Mouse (Mus musculus) naive thymus-derived CD4-positive, alpha-beta T cell, adult 2 months (primary cell): ENCODE measurements around the gene H1f0.
A peak's percentile ranks its signal among the peaks of the same experiment; 100 is the strongest.
"Not testable (repeated sequence)": the region's sequence is repeated elsewhere in the genome, so short reads cannot be mapped to it uniquely, and the experiment has no call there.

ENCODE experiments used
- DNase-seq: peaks from one replicate; pipeline ENCODE4 v3.0.0-alpha.2; 2011; ENCODE audit warnings: low read depth

H1f0 gene

GRCm38 (mm10) chr15:79005581-79005980 is 22.7 kb upstream of the H1f0 start:
- no peak for DNase-seq

GRCm38 (mm10) chr15:79006638-79007037 is 21.6 kb upstream of the H1f0 start:
- peak; percentile 27 for DNase-seq

- no peak for DNase-seq
These were observed 21.2 kb upstream of the H1f0 start for GRCm38 (mm10) chr15:79007059-79007458.

GRCm38 (mm10) chr15:79007836-79008235 is 20.4 kb upstream of the H1f0 start:
- peak; percentile 21 for DNase-seq

- no peak for DNase-seq
These were observed 18.5 kb upstream of the H1f0 start for GRCm38 (mm10) chr15:79009734-79010133.

- no peak for DNase-seq
These were observed 16.7 kb upstream of the H1f0 start for GRCm38 (mm10) chr15:79011550-79011949.

GRCm38 (mm10) chr15:79013382-79013781 is 14.9 kb upstream of the H1f0 start:
- no peak for DNase-seq

GRCm38 (mm10) chr15:79018191-79018590 is 10.1 kb upstream of the H1f0 start:
- no peak for DNase-seq

- DNase-seq: no peak
These were observed 9.4 kb upstream of the H1f0 start for GRCm38 (mm10) chr15:79018886-79019285.

- no peak for DNase-seq
These were observed 5.5 kb upstream of the H1f0 start for GRCm38 (mm10) chr15:79022671-79023230.

GRCm38 (mm10) chr15:79023366-79023765 is 4.9 kb upstream of the H1f0 start:
- no peak for DNase-seq

GRCm38 (mm10) chr15:79025687-79026308 is 2.5 kb upstream of the H1f0 start:
- DNase-seq: no peak

- DNase-seq: peak; percentile 15
These were observed 1.5 kb upstream of the H1f0 start for GRCm38 (mm10) chr15:79026511-79027290.

GRCm38 (mm10) chr15:79027291-79028205 is 702 bp upstream of the H1f0 start:
- peak; percentile 41 for DNase-seq

- DNase-seq: peak; percentile 44
These were observed 704 bp downstream of the H1f0 start for GRCm38 (mm10) chr15:79028823-79029484.

GRCm38 (mm10) chr15:79029519-79030241 is 1.4 kb downstream of the H1f0 start:
- DNase-seq: peak; percentile 66

GRCm38 (mm10) chr15:79030551-79031435 is 2.5 kb downstream of the H1f0 start:
- peak; percentile 85 for DNase-seq

- not testable (repeated sequence) for DNase-seq
These were observed 3.7 kb downstream of the H1f0 start for GRCm38 (mm10) chr15:79031908-79032307.

- DNase-seq: peak; percentile 85
These were observed 9.7 kb downstream of the H1f0 start for GRCm38 (mm10) chr15:79037913-79038328.

GRCm38 (mm10) chr15:79038331-79038730 is 10.1 kb downstream of the H1f0 start:
- no peak for DNase-seq
